Mouse (Mus musculus): ENCODE measurements around the gene Klc4.

DNA sequence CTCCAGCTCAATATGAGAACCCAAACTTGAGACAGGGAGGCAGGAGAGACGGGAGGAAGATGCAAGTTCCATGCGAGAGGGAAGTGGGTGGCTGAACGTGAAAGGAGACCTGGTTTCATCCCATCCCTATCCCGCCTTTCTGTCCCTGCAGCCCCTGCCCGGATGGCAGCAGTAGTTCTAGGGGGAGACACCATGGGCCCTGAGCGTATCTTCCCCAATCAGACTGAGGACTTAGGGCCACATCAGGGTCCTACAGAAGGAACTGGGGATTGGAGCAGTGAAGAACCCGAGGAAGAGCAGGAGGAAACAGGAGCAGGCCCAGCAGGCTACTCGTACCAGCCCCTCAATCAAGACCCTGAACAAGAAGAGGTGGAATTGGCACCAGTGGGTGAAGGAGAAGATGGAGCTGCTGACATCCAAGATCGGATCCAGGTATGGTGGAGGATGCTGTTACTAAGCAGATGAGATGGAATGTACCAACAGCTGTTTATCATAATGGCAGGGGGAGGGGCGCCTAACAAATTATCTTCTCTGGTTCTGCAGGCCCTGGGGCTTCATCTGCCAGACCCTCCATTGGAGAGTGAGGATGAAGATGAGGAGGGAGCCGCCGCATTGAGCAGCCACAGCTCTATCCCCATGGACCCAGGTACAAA, 35.8 kb upstream of the Klc4 start:
- TF ChIP-seq POLR2A (IDR thresholded peaks at IDR 0.05; ENCODE audit: borderline replicate concordance, extremely low read depth, insufficient read depth, insufficient read length, poor library complexity, severe bottlenecking) (no peak), CTCF (IDR thresholded peaks at IDR 0.05; ENCODE audit: borderline replicate concordance, extremely low read depth, insufficient read depth, insufficient read length) (no peak)
